Mouse (Mus musculus) heart, adult 2 months (tissue): Measurements from ENCODE around the gene Olfr1338.

Experiments
- CTCF ChIP-seq: fragments of 200-600 bp; IDR thresholded peaks from 2 replicates; pipeline ENCODE4 v1.8.1; 2022; ENCODE audit warnings: antibody characterized with exemption, mild to moderate bottlenecking, moderate library complexity
- EP300 ChIP-seq: fragments of 200-500 bp; IDR thresholded peaks from 2 replicates; pipeline ENCODE4 v1.6.1; 2011; ENCODE audit warnings: low read depth, low read length, control low read depth; ENCODE audit not compliant: insufficient read depth
- POLR2A ChIP-seq: fragments of 200-500 bp; IDR thresholded peaks from 2 replicates; pipeline ENCODE4 v1.6.1; 2011; ENCODE audit warnings: mild to moderate bottlenecking, low read depth, low read length, control low read depth; ENCODE audit not compliant: insufficient read depth

- TF ChIP-seq CTCF (no peak), EP300 (no peak), POLR2A (no peak)
Measured at GRCm38 (mm10) chr4:118708086-118708485, 50.5 kb downstream of the Olfr1338 start.
